Mouse (Mus musculus): ENCODE results near the gene Coro2a. TPM values are rescaled to one million over a fixed set of nuclear protein-coding genes. Genes with fewer than 3 reads are reported as not detected.
"Not testable (repeated sequence)": the region's sequence is repeated elsewhere in the genome, so short reads cannot be mapped to it uniquely, and the experiment has no call there.

The Coro2a gene
- polyA plus RNA-seq, 1 experiment, result 13.5 TPM

- Histone ChIP-seq H3K27ac (ENCODE audit: control insufficient read depth, insufficient read depth, low read length) (no peak overlapping the region), H3K27me3 (ENCODE audit: control insufficient read depth, insufficient read depth, low read length) (no peaks in the 10 kb centered on the region), H3K36me3 (ENCODE audit: control insufficient read depth, insufficient read depth, low read length) (no peaks in the 10 kb centered on the region), H3K4me1 (replicated peaks; ENCODE audit: control insufficient read depth, insufficient read depth, low read length) (no peaks in the 10 kb centered on the region; the same call in 1 of the 2 replicates), H3K4me3 (ENCODE audit: control insufficient read depth, insufficient read depth, low read length) (no peak overlapping the region)
- no peak for TF ChIP-seq POLR2A (IDR thresholded peaks at IDR 0.05; ENCODE audit: control insufficient read depth, extremely low read depth, insufficient read depth, low read length, poor library complexity)
- TF ChIP-seq CTCF (IDR thresholded peaks at IDR 0.05; ENCODE audit: borderline replicate concordance, control insufficient read depth, extremely low read depth, insufficient read depth, low read length, poor library complexity), result no peak
- DNase-seq, result no peak
- WGBS, result 95% methylated on average over 8 of the region's 8 CpGs
Observed at GRCm38 (mm10) chr4:46639866-46640265, 37.9 kb upstream of the Coro2a start.

DNA sequence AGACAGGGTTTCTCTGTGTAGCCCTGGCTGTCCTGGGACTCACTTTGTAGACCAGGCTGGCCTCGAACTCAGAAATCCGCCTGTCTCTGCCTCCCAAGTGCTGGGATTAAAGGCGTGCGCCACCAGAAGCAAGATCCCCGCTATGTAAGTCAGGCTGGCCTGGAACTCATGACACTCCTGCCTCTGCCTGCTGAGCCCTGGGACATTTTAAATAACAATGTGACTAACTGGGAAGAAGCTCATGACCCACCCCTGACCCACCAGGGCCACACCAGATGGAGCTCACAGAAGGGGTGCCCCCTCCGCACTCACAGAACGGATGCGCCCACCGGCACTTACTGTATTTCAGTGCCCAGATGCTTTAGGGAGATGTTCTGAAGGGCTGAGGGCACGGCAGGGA lies 35.2 kb upstream of the Coro2a start:
- WGBS, result 97% methylated on average over 10 of the region's 10 CpGs
- DNase-seq; H3K27me3 ChIP-seq (ENCODE audit: control insufficient read depth, insufficient read depth, low read length); H3K27ac ChIP-seq (ENCODE audit: control insufficient read depth, insufficient read depth, low read length); H3K4me3 ChIP-seq (ENCODE audit: control insufficient read depth, insufficient read depth, low read length); H3K4me1 ChIP-seq (replicated peaks; ENCODE audit: control insufficient read depth, insufficient read depth, low read length); H3K36me3 ChIP-seq (ENCODE audit: control insufficient read depth, insufficient read depth, low read length): not testable (repeated sequence)

GRCm38 (mm10) chr4:46635702-46636430 lies 33.9 kb upstream of the Coro2a start:
- TF ChIP-seq CTCF (IDR thresholded peaks at IDR 0.05; ENCODE audit: borderline replicate concordance, control insufficient read depth, extremely low read depth, insufficient read depth, low read length, poor library complexity) (no peak), POLR2A (IDR thresholded peaks at IDR 0.05; ENCODE audit: control insufficient read depth, extremely low read depth, insufficient read depth, low read length, poor library complexity) (no peak)
- Histone ChIP-seq H3K27ac (ENCODE audit: control insufficient read depth, insufficient read depth, low read length) (no peak overlapping the region), H3K36me3 (ENCODE audit: control insufficient read depth, insufficient read depth, low read length) (no peaks in the 10 kb centered on the region), H3K27me3 (ENCODE audit: control insufficient read depth, insufficient read depth, low read length) (no peaks in the 10 kb centered on the region), H3K4me3 (ENCODE audit: control insufficient read depth, insufficient read depth, low read length) (no peak overlapping the region), H3K4me1 (replicated peaks; ENCODE audit: control insufficient read depth, insufficient read depth, low read length) (no peaks in the 10 kb centered on the region; the same call in 1 of the 2 replicates)
- DNase-seq, result no peak
- 62% methylated on average over 16 of the region's 16 CpGs for WGBS

DNA sequence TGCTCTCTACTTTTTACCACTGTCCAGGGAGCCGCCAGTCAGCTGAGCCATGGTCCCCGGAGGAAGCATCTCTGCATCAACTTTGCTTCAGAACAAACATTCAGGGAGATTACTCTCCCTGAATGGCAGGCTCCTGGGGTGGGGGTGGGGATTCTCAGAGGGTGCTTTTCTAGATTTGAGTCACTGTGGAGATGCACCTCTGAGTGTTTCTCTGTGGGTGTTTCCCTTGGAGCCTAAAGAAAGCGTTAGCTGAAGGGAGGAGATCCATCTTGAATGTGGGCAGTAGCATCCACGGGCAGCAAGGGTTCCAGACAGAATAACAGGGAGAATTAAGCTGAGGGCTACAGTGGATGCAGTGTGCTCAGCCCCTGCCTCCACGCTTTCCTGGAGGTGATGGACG lies 32.9 kb upstream of the Coro2a start:
- no peaks in the 10 kb centered on the region for H3K36me3 ChIP-seq (ENCODE audit: control insufficient read depth, insufficient read depth, low read length)
- 91% methylated on average over 6 of the region's 6 CpGs for WGBS
- H3K4me1 ChIP-seq (replicated peaks; ENCODE audit: control insufficient read depth, insufficient read depth, low read length), result no peaks in the 10 kb centered on the region; the same call in 1 of the 2 replicates
- no peak for DNase-seq
- H3K27ac ChIP-seq (ENCODE audit: control insufficient read depth, insufficient read depth, low read length), result no peak overlapping the region
- TF ChIP-seq CTCF (IDR thresholded peaks at IDR 0.05; ENCODE audit: borderline replicate concordance, control insufficient read depth, extremely low read depth, insufficient read depth, low read length, poor library complexity) (no peak), POLR2A (IDR thresholded peaks at IDR 0.05; ENCODE audit: control insufficient read depth, extremely low read depth, insufficient read depth, low read length, poor library complexity) (no peak)
- H3K27me3 ChIP-seq (ENCODE audit: control insufficient read depth, insufficient read depth, low read length), result no peaks in the 10 kb centered on the region
- H3K4me3 ChIP-seq (ENCODE audit: control insufficient read depth, insufficient read depth, low read length), result no peak overlapping the region

GRCm38 (mm10) chr4:46633565-46633964 lies 31.6 kb upstream of the Coro2a start:
- not testable (repeated sequence) for H3K27me3 ChIP-seq (ENCODE audit: control insufficient read depth, insufficient read depth, low read length); H3K4me3 ChIP-seq (ENCODE audit: control insufficient read depth, insufficient read depth, low read length); H3K4me1 ChIP-seq (replicated peaks; ENCODE audit: control insufficient read depth, insufficient read depth, low read length); DNase-seq; H3K36me3 ChIP-seq (ENCODE audit: control insufficient read depth, insufficient read depth, low read length); H3K27ac ChIP-seq (ENCODE audit: control insufficient read depth, insufficient read depth, low read length)
- 95% methylated on average over 6 of the region's 6 CpGs for WGBS

DNA sequence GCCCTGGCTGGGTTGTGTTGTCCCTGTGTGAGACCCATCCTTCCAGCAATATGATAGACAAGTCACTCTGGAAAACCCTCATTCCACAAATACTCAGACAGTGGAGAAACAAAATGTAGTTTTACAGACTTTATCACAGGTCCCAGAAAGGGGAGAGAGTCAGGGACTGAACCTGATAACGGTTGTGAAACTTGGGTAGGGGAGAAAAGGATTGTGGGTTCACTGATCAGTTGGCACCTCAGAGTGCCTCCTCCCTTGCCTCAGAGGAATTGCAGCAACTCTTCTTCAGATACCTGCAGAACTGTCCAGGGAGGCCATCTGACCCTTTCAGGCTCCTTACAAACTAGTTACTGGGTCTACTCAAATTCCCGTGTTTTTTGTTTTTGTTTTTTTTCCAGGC lies 30.5 kb upstream of the Coro2a start:
- WGBS, result 70% methylated on average over 2 of the region's 2 CpGs
- no peak for TF ChIP-seq CTCF (IDR thresholded peaks at IDR 0.05; ENCODE audit: borderline replicate concordance, control insufficient read depth, extremely low read depth, insufficient read depth, low read length, poor library complexity)
- no peak for TF ChIP-seq POLR2A (IDR thresholded peaks at IDR 0.05; ENCODE audit: control insufficient read depth, extremely low read depth, insufficient read depth, low read length, poor library complexity)
- no peaks in the 10 kb centered on the region for H3K27me3 ChIP-seq (ENCODE audit: control insufficient read depth, insufficient read depth, low read length)
- DNase-seq, result no peak
- H3K4me3 ChIP-seq (ENCODE audit: control insufficient read depth, insufficient read depth, low read length), result no peak overlapping the region
- H3K27ac ChIP-seq (ENCODE audit: control insufficient read depth, insufficient read depth, low read length), result no peak overlapping the region
- H3K4me1 ChIP-seq (replicated peaks; ENCODE audit: control insufficient read depth, insufficient read depth, low read length), result no peaks in the 10 kb centered on the region; the same call in 1 of the 2 replicates
- H3K36me3 ChIP-seq (ENCODE audit: control insufficient read depth, insufficient read depth, low read length), result no peaks in the 10 kb centered on the region

DNA sequence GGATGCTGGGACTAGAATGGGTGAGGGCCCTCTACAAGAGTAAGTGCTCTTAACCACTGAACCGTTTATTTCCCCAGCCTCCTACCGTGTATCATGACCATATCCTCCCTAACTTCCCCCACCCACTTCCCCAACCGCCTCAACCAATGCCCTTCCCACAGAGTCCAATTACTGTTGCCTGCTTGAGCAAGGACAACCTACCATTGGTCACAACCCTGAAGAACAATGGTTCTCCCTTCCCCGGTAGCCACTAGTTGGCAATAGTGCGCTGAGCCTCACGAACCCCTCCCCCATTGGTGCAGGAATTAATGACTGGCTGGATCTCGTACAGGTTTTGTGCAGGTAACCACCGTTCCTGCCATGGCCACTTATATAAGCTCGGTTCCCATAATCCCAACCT lies 28.4 kb upstream of the Coro2a start:
- H3K27me3 ChIP-seq (ENCODE audit: control insufficient read depth, insufficient read depth, low read length), result no peaks in the 10 kb centered on the region
- WGBS, result 46% methylated on average over 9 of the region's 9 CpGs
- no peak overlapping the region for H3K4me3 ChIP-seq (ENCODE audit: control insufficient read depth, insufficient read depth, low read length)
- no peak overlapping the region for H3K27ac ChIP-seq (ENCODE audit: control insufficient read depth, insufficient read depth, low read length)
- no peaks in the 10 kb centered on the region for H3K36me3 ChIP-seq (ENCODE audit: control insufficient read depth, insufficient read depth, low read length)
- no peak for TF ChIP-seq CTCF (IDR thresholded peaks at IDR 0.05; ENCODE audit: borderline replicate concordance, control insufficient read depth, extremely low read depth, insufficient read depth, low read length, poor library complexity)
- peak; percentile 20 for DNase-seq
- no peaks in the 10 kb centered on the region; the same call in 1 of the 2 replicates for H3K4me1 ChIP-seq (replicated peaks; ENCODE audit: control insufficient read depth, insufficient read depth, low read length)
